Mouse (Mus musculus) lung, postnatal 0 days (tissue): Measurements from ENCODE around the gene Igf2bp3. TPM values are rescaled to one million over a fixed set of nuclear protein-coding genes. Genes with fewer than 3 reads are reported as not detected.

Experiments used
- ATAC-seq: fragments of 200-750 bp; cut with Nextera tagmentation; 2 replicates; pipeline ENCODE4 v1.8.0; 2017; ENCODE audit warnings: moderate library complexity
- DNase-seq: peaks from one replicate; pipeline ENCODE4 v3.0.0-alpha.2; 2016; ENCODE audit warnings: low spot score
- H3K27ac ChIP-seq: fragments of 300-500 bp; sonication (generic); 2 replicates; pipeline ENCODE4 v1.5.1; 2014; ENCODE audit warnings: antibody characterized with exemption, mild to moderate bottlenecking, low read length, mixed read lengths
- H3K27me3 ChIP-seq: fragments of 300-500 bp; sonication (generic); replicated peaks from 2 replicates; pipeline ENCODE4 v1.6.1; 2014; ENCODE audit warnings: low read length, mixed read lengths; ENCODE audit not compliant: insufficient read depth
- H3K36me3 ChIP-seq: fragments of 300-500 bp; sonication (generic); 2 replicates; pipeline ENCODE4 v1.6.1; 2014; ENCODE audit warnings: low read length, mixed read lengths; ENCODE audit not compliant: insufficient read depth
- H3K4me1 ChIP-seq: fragments of 300-500 bp; sonication (generic); 2 replicates; pipeline ENCODE4 v1.6.1; 2014; ENCODE audit warnings: antibody characterized with exemption, low read depth, low read length, mixed read lengths; ENCODE audit not compliant: insufficient read depth
- H3K4me2 ChIP-seq: fragments of 300-500 bp; sonication (generic); replicated peaks from 2 replicates; pipeline ENCODE4 v1.6.1; 2014; ENCODE audit warnings: low read depth, mild to moderate bottlenecking, low read length, moderate library complexity, mixed read lengths
- H3K4me3 ChIP-seq: fragments of 300-500 bp; sonication (generic); 2 replicates; pipeline ENCODE4 v1.5.1; 2014; ENCODE audit warnings: low read depth, low read length
- H3K9ac ChIP-seq: fragments of 300-500 bp; sonication (generic); replicated peaks from 2 replicates; pipeline ENCODE4 v1.6.1; 2014; ENCODE audit warnings: low read depth, mild to moderate bottlenecking
- H3K9me3 ChIP-seq: fragments of 300-500 bp; sonication (generic); 2 replicates; pipeline ENCODE4 v1.6.1; 2016; ENCODE audit warnings: low read length, mixed read lengths
- CTCF ChIP-seq: IDR thresholded peaks from 2 replicates; pipeline ENCODE4 v1.5.1; 2016; ENCODE audit warnings: antibody characterized with exemption, mild to moderate bottlenecking
- EP300 ChIP-seq: IDR thresholded peaks from 2 replicates; pipeline ENCODE4 v1.6.1; 2016; ENCODE audit warnings: antibody characterized with exemption, mild to moderate bottlenecking, control low read depth
- WGBS: fragments of 180-500 bp; shearing (Covaris S2); extraction: QIAGEN DNeasy Blood & Tissue Kit; methylation state at CpG from one replicate; pipeline ENCODE4 v1.1.7; 2014; 5-methylcytosine and 5-hydroxymethylcytosine counted together
- polyA plus RNA-seq: library from polyadenylated mRNA; unstranded; fragments of >200 nt; fragmentation: Nextera tagmentation; extraction: Ambion mirVana; gene quantifications from 2 replicates; pipeline ENCODE4 v1.2.1, GENCODE M21; 2015

The Igf2bp3 gene
- polyA plus RNA-seq, 1 experiment from 2014 or later: 23.7 TPM

- Histone ChIP-seq H3K4me2 (no peak overlapping the region), H3K36me3 (no peaks in the 10 kb centered on the region), H3K4me3 (no peak overlapping the region), H3K4me1 (no peaks in the 10 kb centered on the region), H3K27me3 (peaks cover 13% of the 10 kb centered on the region; the same call in 1 of the 2 replicates), H3K9me3 (no peaks in the 10 kb centered on the region), H3K9ac (no peak overlapping the region), H3K27ac (no peak overlapping the region)
- DNase-seq: no peak
- 13% methylated on average over 16 of the region's 16 CpGs for WGBS
- TF ChIP-seq EP300: no peak
- no peak for TF ChIP-seq CTCF
- no peak for ATAC-seq
Measured at GRCm38 (mm10) chr6:49219920-49220604, 5.3 kb upstream of the Igf2bp3 start.

- ATAC-seq: no peak
- Histone ChIP-seq H3K9ac (no peak overlapping the region), H3K9me3 (no peaks in the 10 kb centered on the region), H3K27ac (no peak overlapping the region), H3K4me2 (no peak overlapping the region), H3K4me3 (no peak overlapping the region), H3K27me3 (peaks cover 13% of the 10 kb centered on the region; the same call in 1 of the 2 replicates), H3K36me3 (no peaks in the 10 kb centered on the region), H3K4me1 (no peaks in the 10 kb centered on the region)
- no peak for TF ChIP-seq CTCF
- TF ChIP-seq EP300: no peak
- whole genome bisulfite sequencing: 26% methylated on average over 4 of the region's 4 CpGs
- peak; percentile 39 for DNase-seq
Measured at GRCm38 (mm10) chr6:49219001-49219560, 4.3 kb upstream of the Igf2bp3 start.

GRCm38 (mm10) chr6:49218275-49218802 lies 3.6 kb upstream of the Igf2bp3 start:
- no peak overlapping the region for H3K9ac ChIP-seq
- no peaks in the 10 kb centered on the region for H3K9me3 ChIP-seq
- peak overlapping the region; percentile 48 for H3K4me3 ChIP-seq
- H3K27me3 ChIP-seq: peaks cover 13% of the 10 kb centered on the region; the same call in 1 of the 2 replicates
- no peak for TF ChIP-seq EP300
- no peak for TF ChIP-seq CTCF
- no peak for ATAC-seq
- WGBS: under 1% methylated on average over 31 of the region's 31 CpGs
- H3K36me3 ChIP-seq: no peaks in the 10 kb centered on the region
- DNase-seq: no peak
- H3K4me1 ChIP-seq: no peaks in the 10 kb centered on the region
- no peak overlapping the region for H3K27ac ChIP-seq
- H3K4me2 ChIP-seq: peak overlapping the region; percentile 77

DNA sequence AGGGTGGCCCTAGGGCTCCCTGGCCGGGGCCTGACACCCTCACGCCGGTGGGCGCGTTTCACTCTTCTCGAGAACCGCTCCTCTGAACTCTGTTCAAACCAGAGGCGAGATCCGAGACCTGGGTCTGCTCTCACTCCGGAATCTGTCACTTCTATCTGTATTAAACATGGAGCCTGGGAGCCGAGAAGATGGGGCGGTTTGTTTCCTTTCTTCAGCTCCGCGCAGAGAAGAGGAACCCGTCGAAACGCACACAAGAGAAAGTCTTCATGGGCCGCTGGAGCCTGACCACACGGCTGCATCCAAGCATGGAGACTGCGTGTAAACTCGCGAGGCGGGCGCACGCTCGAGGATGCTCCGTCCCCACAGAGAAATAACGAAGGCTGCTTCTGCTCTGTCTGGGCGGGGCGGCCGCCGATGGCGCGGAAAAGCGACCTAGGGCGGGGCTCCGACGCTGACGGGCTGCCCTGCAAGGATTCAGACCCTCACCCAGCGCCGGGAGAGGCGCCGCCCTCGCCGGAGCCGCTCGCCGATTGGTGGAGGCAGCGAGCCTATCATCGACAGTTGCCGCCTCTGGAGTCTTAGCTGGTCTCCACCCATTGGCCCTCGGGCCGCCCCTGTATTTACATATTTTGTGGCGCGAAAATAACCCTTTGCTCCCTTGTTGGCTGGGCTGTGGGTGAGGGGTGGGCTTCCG lies 3.0 kb upstream of the Igf2bp3 start:
- WGBS: under 1% methylated on average over 49 of the region's 56 CpGs
- ATAC-seq (peak; percentile 94), DNase-seq (peak; percentile 97)
- TF ChIP-seq CTCF (no peak), EP300 (no peak)
- Histone ChIP-seq H3K36me3 (no peaks in the 10 kb centered on the region), H3K4me2 (peak overlapping the region; percentile 77), H3K4me3 (peak overlapping the region; percentile 48), H3K9me3 (no peaks in the 10 kb centered on the region), H3K9ac (peak overlapping the region; percentile 52), H3K4me1 (no peaks in the 10 kb centered on the region; the same call in 1 of the 2 replicates), H3K27me3 (peaks cover 13% of the 10 kb centered on the region; the same call in 1 of the 2 replicates), H3K27ac (peak overlapping the region; percentile 82)

DNA sequence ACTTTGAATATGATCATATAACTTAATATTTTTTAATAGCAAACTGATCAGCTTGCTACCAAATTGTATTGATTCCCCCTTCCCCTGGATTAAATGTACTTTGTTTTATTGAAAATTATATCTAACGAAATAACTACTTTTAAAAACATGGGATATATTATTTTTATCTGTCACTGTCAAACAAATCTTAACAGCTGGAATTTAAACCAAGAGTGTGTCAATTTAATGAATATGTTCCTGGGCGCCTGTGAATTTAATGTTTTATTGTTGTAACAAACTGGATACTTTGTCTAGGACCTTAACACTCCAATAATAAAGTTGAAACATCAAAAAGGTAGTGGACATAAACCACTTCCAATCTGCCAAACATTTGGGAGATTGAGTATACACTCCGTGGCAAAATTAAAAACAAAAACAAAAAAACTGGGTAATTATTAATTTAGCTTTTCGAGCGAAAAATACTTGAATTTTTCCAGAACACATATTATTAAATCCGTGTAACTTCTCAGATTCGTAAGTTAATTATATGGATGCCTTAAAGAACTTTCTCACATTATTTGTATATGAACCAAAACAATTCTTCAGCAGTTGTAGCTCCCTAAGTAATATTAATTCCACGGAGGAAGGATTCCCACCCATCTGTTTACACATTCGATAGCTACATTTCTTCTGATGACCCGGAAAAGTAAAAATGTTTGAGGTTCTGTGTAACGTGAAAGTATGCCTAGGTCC lies 2.2 kb upstream of the Igf2bp3 start:
- DNase-seq: no peak
- WGBS: 10% methylated on average over 11 of the region's 11 CpGs
- Histone ChIP-seq H3K27ac (peak overlapping the region; percentile 82), H3K4me2 (peak overlapping the region; percentile 77), H3K4me1 (no peaks in the 10 kb centered on the region; the same call in 1 of the 2 replicates), H3K9me3 (no peaks in the 10 kb centered on the region), H3K27me3 (peaks cover 13% of the 10 kb centered on the region; the same call in 1 of the 2 replicates), H3K9ac (peak overlapping the region; percentile 52), H3K36me3 (no peaks in the 10 kb centered on the region), H3K4me3 (peak overlapping the region; percentile 48)
- no peak for ATAC-seq
- TF ChIP-seq EP300 (no peak), CTCF (no peak)
